Mouse (Mus musculus) myocyte (in vitro differentiated cells): ENCODE results near the gene Hist1h3h.

Experiments
- CEBPB ChIP-seq: IDR thresholded peaks from 2 replicates; pipeline ENCODE4 v1.6.1; 2011; ENCODE audit warnings: mild to moderate bottlenecking, moderate library complexity; ENCODE audit not compliant: poor library complexity, insufficient read depth, severe bottlenecking
- E2F4 ChIP-seq: IDR thresholded peaks from one replicate; pipeline ENCODE4 v1.6.1; 2011; ENCODE audit warnings: mild to moderate bottlenecking, control low read depth, moderate library complexity; ENCODE audit not compliant: insufficient read depth
- MAX ChIP-seq: IDR thresholded peaks from one replicate; pipeline ENCODE4 v1.6.1; 2011; ENCODE audit warnings: low read depth, mild to moderate bottlenecking, control low read depth
- MYOD1 ChIP-seq, 3 experiments: IDR thresholded peaks; one replicate each; pipeline ENCODE4 v1.6.1; 2011; ENCODE audit warnings: control low read depth in 2 of 3, low read depth in 2 of 3, mild to moderate bottlenecking in 2 of 3, moderate library complexity in 1 of 3; ENCODE audit not compliant: insufficient read length in 2 of 3, control insufficient read depth in 1 of 3
- MYOG ChIP-seq, 3 experiments: IDR thresholded peaks; one replicate each; pipeline ENCODE4 v1.6.1; 2011; ENCODE audit warnings: control low read depth in 2 of 3, low read depth in 2 of 3, mild to moderate bottlenecking in 2 of 3; ENCODE audit not compliant: insufficient read length in 2 of 3, control insufficient read depth in 1 of 3, insufficient read depth in 1 of 3
- POLR2A ChIP-seq: IDR thresholded peaks from one replicate; pipeline ENCODE4 v1.6.1; 2011; ENCODE audit warnings: low read depth, mild to moderate bottlenecking, control low read depth, moderate library complexity; ENCODE audit not compliant: insufficient read length
- POLR2AphosphoS2 ChIP-seq: IDR thresholded peaks from one replicate; pipeline ENCODE4 v1.6.1; 2011; ENCODE audit warnings: low read depth, control low read depth; ENCODE audit not compliant: insufficient read length
- REST ChIP-seq: IDR thresholded peaks from one replicate; pipeline ENCODE4 v1.6.1; 2011; ENCODE audit warnings: mild to moderate bottlenecking, control low read depth, moderate library complexity; ENCODE audit not compliant: insufficient read depth, insufficient read length
- TCF12 ChIP-seq: IDR thresholded peaks from one replicate; pipeline ENCODE4 v1.6.1; 2011; ENCODE audit warnings: mild to moderate bottlenecking, control low read depth; ENCODE audit not compliant: poor library complexity, insufficient read depth, severe bottlenecking

GRCm38 (mm10) chr13:21729544-21729943 is 12.1 kb downstream of the Hist1h3h start:
- TF ChIP-seq CEBPB (no peak), MAX (no peak), POLR2A (no peak), MYOG (IDR thresholded peaks at IDR 0.05; ENCODE audit: control insufficient read depth in 1 of 3, insufficient read depth in 1 of 3, insufficient read length in 2 of 3, low read depth in 2 of 3) (no peak), REST (no peak), POLR2AphosphoS2 (no peak), MYOD1 (IDR thresholded peaks at IDR 0.05; ENCODE audit: control insufficient read depth in 1 of 3, insufficient read length in 2 of 3, low read depth in 2 of 3) (no peak), E2F4 (no peak), TCF12 (no peak)
